Mouse (Mus musculus) ovary, postnatal 10 days (tissue): ENCODE results near the gene Trp53.
"Not testable (repeated sequence)": the region's sequence is repeated elsewhere in the genome, so short reads cannot be mapped to it uniquely, and the experiment has no call there.

Source experiments
- DNase-seq: peaks from one replicate; pipeline ENCODE4 v3.0.0; 2022; ENCODE audit warnings: low spot score

Trp53 gene

DNA sequence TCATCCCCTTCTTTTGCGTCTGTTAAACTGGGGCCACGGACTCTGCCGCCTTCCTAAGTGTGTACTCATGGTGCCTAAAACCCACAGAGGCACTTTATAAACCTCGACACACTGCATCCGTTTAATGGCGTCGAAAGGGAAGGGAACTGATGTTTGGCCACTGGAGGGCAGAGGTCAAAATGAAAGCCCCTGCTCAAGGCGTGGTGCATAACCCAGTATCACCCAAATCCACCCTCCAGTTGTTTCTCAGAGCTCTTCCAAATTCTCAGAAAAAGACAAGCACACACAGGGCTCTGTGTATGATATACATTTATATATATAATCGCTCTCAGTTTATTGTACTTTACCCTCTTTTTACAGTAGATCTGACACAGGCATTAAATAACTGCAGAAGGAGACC is 19.3 kb downstream of the Trp53 start:
- no peak for DNase-seq

DNA sequence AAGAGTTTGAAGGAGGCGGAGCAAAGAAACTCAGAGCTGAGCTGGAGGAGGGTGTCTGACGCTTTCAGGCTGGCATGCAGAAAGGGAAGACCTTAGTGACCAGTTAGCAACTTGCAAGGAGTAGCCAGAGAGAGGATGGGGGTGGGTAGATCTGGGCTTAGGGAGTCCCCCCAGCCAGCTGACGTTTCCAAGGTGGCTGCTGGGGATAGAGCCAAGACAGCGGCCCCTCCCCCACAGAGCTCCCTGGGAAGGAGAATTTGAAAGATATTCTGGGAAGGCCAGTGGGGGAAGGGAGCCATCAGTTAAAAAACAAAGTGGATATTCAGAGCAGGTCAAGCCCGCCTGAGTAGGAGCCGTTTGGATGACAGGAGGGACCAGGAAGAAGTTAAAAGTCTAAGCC is 19.9 kb downstream of the Trp53 start:
- peak; percentile 55 for DNase-seq

DNA sequence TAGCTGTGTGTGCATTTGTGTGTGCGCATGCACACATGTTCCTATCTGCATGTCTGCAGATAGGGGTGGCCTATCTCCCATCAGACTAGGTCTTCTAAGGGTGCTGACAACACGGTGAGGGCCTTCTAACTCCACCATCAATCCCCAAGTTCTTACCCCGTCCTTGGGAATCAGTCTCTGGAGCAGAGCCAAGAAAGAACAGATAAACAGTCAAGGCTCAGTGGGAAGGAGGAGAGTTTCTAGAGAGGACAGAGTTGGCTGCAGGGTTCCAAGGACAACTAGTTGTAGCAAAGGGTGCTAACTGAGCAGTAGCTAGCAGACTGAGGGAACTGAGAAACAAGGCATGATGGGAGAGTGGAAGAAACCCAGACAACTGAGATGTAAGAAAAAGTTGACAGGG is 21.6 kb downstream of the Trp53 start:
- DNase-seq: no peak

DNA sequence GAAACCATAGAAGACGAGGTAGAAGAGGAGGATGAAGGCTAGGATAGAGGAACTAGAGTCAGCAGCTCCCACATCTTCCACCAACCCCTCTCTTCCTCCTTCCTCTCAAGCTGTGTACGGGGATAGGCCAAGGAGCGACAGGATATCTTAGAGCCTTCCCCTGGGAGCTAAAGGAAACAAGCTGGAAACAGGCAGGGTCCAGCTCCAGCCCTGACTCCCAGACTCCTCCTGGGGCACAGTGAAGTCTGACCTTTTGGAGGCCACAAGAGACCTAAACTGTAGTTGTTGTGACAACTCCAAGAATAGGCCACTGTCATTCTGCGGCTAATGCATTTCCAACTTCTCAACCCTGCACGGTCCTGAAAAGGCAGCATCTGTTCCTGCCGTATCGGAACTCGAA is 23.4 kb downstream of the Trp53 start:
- no peak for DNase-seq

DNA sequence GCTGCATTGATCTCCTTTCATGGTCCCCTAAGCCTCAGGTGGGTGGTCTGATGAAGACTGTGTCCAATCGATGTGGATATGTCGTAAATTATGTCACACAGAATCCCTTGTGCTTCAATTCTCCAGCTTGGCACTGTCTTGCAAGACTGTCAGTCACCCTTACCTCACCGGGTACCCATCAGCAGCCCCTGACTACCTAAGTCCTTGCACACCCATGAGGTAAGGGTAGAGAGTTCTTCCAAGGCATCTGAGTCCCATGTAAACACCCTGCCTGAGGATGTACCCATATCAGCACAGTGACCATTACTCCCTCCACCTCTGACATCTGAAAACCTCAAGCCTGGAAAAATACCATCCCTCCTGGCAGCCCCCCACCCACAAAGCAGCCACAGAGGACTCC is 24.2 kb downstream of the Trp53 start:
- no peak for DNase-seq

DNA sequence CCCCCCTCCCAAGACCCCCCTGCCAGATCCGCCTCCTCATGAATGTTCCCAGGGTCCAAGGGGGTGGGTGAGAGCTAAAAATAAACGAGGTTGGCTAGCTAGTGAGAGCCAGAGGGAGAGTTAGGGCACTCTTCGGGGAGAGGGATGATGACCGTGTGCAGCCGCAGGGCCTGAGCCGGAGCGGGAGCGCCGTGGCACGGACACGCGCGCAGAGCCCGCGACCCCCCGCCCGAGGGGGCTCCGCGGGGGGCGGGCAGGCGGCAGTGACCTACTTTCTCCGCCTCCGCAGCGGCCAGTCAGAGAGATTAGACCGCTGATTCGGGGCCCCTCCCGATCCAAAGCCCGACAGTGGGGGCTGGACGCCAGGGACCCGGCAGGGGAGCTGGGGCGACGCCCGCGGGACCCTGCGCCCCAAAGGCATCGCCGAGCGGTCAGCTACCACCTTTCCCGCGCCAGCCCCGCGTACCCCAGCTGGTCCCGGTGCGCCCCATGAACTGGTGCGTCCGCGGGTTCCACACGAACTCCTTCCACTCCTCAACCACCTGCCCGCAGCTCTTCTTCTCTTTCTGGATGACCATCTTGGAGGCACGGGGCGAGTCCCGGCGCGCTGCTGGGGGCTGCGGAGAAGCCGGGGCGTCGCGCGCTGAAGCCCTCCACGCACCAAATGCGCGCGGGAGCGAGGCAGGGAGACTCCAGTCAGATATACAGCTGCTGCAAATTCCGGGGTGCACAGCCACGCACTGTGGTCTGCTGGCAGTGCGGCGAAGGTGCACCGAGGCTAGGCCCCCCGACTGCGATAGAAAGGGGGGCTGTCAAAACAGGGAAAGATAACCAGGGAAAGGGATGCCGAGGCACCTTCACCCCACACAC is 24.9 kb downstream of the Trp53 start:
- no peak for DNase-seq

DNA sequence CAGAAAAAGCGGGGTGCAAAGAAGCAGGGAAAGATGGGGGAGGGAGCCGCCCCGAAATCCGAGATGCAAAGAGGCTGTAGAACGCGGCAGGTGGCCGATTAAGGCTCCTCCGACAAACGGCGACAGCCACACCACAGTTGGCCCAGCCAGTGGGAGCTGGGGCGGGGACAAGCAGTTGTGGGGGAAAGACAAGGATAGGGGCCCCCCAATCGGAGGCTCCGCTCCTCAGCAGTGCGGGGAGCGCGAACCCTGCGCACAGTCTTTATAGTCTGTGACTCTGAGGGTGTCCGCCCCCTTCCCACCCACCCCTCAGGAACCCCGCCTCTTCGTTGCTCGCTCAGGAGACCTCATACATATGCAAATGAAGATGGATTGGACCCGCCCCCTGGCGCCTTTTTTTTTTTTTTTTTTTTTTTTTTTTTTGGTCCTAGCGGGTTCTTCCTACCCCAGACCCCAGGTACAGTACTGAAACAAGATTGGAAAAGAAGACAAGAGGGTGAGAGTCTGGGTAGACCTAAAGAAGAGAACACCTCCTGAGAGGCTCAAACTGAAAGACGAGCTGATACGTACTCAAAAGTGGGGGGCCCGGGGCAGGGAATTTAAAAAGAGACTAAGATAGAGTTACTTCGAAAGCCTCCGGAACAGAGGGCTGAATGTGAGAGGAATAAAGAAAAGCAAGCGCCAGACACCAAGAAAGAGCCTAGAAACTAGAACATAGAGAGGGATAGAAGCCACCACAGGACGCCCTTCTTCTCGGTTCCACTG is 25.7 kb downstream of the Trp53 start, which contains the start of gene Atp1b2:
Gene Atp1b2 (minus strand): TSS at position 217 of the 765 bp plus-strand sequence.
- DNase-seq: peak; percentile 63

DNA sequence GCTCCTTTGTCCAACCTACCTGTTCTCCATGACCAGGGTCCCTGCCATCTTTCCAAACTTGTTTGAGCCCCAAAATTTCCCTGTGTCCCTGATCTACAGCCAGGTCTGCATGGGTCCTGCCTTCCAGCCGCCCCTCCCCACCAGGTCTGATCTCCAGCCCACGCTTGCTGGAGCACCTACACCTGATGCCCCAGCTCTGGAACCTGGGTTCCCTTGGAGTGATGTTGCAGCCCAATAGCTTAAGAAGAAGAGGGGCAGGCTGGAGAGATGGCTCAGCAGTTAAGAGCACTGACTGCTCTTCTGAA is 26.3 kb downstream of the Trp53 start:
- no peak for DNase-seq

DNA sequence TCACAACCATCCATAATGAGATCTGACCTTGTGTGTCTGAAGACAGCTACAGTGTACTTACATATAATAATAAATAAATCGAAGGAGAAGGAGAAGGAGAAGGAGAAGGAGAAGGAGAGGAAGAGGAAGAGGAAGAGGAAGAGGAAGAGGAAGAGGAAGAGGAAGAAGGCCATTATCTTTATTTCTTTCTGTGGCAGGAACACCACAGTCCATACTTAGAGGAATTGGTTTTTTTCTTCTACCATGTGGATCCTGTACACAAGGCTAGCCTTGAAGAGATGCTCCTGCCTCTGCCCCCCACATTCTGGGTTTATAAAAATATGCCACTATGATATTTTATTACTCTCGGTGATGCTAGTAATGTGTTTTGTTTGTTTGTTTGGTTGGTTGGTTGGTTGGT is 26.7 kb downstream of the Trp53 start:
- no peak for DNase-seq

DNA sequence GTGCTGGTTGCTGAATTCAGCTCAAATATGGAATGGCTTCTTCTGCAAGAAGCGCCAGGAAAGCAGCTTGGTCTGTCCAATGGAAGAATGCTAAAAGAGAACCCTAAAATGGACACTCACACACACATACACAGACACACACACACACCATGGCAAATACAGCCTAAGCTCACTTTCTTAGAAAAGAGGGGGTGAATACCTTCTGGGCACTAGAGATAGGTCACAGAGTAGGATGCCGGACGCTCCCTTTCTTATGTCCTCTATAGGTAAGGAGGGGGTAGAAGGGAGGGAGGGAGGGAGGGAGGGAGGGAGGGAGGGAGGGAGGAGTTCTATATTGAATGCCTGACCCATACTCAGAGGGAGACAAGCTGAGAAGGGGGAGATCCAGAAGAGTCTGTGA is 28.4 kb downstream of the Trp53 start:
- no peak for DNase-seq

DNA sequence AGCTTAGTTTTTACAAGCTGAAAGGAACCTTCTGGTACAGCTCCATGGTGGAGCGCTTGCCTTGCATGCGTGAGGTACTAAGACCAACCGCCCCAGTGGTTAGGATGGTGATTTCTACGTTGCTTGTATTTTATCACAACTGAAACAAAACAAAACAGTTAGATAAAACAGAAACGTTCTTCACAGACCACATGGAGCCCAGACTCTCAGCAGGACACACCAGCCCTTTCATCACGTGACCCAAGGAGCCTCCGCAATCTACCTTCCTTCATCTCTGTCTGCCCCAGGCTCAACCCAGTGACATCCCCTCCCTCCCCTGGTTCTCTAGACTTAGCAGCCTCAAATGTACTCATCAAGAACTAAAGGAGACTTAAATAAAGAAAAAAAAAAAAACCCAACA is 29.3 kb downstream of the Trp53 start:
- DNase-seq: no peak

DNA sequence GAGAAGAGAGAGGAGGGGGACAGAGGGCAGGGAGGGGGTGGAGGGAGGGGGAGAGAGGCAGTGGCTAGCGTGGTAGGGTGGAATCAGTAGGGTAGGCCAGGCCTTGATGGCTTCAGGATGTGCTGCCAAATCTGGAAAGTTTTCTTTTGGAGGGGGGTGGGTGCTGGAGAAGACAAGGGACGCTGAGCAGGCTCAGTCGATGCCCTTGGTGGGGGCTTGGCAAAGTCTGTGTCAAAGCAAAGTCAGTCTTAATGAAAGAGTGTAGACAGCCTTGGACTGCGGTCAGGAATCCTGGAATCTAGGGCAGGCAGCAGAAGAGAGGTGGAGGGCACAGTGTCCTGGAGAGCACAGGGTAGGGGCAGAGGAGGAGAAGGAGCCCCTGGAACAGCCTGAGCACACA is 30.7 kb downstream of the Trp53 start:
- DNase-seq: no peak

DNA sequence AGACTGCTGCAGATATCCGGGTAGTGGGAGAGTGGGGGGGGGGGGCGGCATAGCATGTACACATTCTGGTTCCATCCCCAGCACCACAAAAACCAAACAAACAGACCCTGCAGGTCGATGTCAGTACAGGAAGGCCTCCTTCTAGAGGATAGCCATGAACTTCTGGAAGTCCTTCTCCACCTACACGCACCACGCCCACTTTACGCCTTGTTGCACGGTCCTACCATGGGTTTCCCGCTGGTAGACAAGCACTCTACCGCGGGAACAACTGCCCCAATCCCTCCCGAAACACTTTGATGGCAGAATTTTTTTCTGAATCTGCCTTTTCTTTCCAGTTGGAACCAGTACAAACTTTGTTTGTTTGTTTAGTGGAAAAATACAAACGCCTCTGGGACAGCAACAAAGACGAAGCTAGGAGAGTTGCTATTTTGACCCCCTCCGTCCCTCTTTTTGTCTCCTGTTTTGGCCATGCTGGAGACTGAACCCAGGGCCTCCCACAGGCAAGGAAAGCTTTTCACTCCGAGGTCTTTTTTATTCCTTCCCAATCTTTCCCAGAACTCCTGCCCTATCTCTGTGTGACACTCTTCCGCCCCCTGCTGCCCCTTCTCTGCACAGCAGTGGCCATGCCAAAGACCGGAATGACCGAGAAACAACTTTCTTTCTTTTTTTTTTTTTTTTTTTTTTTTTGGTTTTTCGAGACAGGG is 33.5 kb downstream of the Trp53 start:
- no peak for DNase-seq

DNA sequence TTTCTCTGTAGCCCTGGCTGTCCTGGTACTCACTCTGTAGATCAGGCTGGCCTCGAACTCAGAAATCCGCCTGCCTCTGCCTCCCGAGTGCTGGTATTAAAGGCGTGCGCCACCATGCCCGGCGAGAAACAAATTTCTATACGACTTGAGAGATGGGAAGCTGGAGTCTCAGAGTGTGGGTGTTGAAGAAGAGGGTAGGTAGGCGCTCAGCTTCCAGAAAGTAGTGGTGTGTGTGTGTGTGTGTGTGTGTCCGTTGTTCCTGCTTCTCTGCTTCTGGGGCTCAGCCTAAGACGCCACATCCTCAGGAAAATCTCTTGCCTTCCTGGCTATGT is 34.1 kb downstream of the Trp53 start:
- DNase-seq: not testable (repeated sequence)

DNA sequence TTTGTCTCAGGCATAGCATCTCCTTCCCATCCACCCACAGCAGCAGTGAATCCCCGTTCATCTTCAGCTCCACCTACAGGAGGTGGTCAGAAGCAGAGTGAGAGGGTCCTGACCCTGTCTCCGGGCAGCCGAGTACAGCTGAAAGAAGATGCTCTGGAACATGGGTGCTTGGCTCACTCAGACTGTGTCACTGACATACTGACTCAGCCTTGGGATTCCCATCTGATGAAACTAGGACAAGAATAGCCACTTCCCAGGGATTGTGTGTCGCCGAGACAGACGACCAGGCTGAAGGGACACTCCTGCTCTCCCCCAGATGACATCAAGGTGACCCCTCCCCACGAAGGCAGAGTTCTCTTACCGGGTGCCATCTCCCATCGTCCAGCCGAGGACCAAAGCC is 36.6 kb downstream of the Trp53 start:
- DNase-seq: no peak

DNA sequence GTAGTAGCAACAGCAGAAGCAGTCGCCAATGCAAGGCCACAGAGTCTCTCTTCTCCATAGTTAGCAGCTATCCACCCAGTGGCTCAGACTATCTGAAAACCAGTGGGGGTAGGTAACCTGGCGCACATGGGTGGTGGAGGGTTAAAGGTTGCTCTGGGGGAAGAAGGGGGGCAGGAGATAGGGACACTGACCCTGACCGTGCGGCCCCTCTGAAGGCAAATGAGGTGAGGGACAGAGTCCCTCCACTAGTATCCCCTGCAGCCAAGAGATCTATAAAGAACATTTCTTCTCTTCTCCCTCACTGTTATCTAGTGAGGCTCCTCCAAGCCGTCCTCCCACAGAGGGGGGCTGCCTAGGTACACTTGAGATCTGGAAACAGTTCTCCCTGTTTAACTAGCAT is 37.6 kb downstream of the Trp53 start, which contains the start of gene Shbg:
Gene Shbg (minus strand): TSS at position 101 of the 400 bp plus-strand sequence.
- DNase-seq: no peak

DNA sequence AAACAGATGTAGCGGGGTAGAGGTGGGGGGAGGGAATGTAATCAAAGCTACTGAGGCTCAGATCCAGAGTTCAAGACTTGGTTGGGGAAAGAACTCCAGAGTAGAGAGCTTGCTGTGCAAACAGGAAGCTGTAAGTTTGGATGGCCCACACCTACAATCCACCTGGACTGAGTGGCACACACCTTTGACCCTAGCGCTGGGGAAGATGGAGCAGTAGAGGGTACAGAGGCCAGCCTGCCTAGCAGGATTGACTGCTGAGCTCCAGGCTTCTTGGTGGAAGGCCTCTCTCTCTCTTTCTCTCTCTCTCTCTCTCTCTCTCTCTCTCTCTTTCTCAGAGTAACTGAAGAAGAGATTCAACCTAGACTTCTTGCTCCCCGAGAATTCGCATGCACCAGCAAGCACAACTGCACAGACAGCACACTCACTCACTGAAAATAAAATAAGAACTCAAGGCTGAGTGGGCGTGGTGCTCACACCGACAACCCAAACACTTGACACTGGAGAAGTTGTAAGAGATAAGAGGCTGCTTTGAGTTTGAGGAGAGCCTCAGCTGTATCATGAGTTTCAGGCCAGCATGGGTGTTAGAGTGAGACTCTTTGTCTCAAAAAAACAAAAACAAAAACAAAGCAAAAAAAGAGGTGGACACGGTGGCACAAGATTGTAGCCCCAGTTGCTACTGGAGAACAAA is 40.4 kb downstream of the Trp53 start:
- DNase-seq: no peak

DNA sequence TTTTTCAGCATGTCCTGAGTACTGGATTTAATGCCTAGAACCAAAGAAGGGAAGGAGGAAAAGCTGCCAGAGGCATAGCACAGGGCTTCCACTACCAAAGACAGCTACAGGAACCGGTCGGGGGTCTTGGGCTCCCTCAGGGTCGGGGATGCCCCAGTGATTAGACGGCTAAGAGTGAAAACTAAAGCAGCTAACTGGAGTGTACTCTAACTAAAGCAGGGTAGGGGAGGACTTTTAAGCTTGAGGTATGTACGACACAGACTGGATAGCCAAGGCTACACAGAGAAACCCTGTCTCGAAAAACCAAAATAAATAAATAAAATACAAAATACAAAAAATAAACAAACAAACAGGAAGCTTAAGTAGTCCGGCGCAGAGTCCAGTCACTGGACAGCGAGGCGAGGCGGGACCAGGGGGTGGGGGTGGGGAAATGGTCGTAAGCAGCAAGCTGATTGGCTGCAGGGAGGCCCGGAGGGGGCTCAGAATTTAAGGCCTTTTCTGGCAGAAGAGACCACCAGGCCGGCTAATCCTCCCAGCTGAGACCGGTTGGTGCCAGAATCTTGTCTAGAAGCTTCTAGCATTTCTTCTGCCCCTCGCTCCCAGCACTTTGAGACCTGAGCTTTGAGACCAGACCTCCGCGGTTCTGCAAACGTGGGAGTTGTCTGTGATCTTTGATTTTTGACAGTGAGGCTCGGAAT is 41.6 kb downstream of the Trp53 start, which contains the start of gene Sat2:
Gene Sat2 (plus strand): TSS at position 454 of the 698 bp plus-strand sequence.
- DNase-seq: no peak

DNA sequence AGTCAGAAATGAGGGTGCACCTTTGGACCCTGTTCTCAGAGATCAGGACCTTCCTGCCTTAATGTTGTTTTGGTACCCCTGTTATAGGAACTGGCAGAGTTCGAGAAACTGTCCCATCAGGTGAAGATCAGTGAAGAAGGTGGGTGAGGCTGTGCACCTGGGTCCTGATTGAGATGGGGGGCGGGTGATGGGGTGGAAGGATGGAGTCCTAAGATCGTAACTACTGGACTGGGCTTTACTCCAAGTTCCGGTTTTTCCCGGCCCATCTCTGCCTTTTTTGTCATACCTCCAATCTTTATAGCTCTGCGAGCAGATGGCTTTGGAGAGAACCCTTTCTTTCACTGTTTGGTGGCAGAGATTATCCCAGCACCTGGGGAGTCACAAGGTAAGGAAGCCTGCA is 42.2 kb downstream of the Trp53 start:
- no peak for DNase-seq

DNA sequence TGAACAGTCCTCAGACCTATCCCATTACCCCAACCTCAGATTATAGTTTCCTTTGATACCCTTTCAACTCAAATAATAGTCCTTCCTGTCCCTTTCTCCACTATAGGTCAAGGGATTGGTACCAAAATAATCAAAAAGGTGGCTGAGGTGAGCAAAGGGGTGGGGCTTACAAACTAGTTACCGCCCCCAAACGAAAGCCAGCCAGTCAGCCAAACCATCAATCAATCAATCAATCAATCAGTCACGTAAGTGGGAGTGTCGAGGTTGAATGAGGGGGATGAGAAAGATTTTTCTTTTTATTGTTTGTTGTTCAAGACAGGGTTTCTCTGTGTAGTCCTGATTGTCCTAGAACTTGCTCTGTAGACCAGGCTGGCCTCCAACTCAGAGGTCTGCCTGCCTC is 42.8 kb downstream of the Trp53 start:
- DNase-seq: no peak

DNA sequence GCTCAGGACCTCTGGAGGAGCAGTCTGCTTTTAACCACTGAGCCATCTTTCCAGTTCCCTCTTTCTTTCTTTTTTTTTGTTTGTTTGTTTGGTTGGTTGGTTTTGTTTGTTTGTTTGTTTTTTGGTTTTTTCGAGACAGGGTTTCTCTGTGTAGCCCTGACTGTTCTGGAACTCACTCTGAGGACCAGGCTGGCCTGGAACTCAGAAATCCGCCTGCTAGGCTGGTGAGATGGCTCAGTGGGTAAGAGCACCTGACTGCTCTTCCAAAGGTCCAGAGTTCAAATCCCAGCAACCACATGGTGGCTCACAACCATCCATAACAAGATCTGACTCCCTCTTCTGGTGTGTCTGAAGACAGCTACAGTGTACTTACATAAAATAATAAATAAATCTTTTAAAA is 44.2 kb downstream of the Trp53 start:
- DNase-seq: not testable (repeated sequence)

DNA sequence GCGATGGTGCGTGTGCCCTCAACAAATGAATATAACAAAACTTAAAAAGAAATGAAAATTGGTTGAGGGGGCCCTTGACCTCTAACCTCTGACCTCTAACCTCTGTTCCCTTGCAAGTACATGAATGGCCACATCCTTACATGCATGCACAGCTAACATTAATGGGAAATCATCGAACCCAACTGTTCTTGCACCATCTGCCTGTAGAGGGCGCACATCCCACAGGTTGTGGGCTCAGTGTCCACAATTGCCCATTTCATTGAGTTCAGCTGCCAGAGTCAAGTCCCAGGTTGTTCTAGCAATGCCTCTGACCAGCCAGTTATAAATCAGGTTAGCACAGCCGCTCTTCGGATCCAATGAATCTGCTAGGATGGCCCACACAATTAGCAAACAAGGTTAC is 48.1 kb downstream of the Trp53 start:
- no peak for DNase-seq
